Mouse (Mus musculus) right cerebral cortex, postnatal 25 days (tissue): ENCODE measurements around the gene Wdr64.

Experiments
- DNase-seq: peaks from one replicate; pipeline ENCODE4 v3.0.0; 2022

The Wdr64 gene

DNA sequence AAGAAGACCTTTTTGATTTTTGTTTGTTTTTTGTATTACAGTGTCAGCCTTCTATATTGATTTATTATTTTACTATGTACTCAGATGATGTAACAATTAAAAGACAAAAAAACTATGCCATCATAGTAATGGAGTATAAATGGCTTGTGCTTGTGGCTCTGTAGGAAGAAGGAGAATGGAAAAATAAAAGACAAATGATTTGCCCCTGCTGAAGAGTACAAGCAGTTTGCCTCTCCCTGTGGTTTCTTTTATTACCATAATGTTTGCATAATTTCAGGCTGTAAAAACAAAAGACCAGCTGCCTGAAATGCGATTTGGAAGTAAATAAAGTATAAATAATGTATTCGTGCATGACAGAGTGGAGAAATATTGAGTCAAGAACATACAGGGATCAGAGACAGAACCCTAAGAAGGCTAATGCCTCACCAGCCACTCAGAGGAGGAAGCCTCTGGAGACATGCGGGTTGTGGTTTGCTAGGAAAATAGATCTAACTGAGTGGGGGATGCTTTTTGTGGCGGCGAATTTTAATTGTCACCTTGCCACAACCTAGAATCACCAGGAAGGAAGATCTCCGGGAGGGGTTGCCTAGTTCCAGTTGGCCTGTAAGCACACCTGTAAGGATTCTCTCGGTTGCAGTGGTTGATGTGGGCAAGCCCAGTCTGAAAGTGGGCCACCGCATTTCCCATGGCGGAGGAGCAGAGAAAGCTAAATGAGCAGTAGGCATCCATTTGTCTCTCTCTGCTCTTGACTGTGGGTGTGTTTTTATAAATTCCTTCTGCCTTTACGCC, 56.4 kb downstream of the Wdr64 start:
- no peak for DNase-seq

DNA sequence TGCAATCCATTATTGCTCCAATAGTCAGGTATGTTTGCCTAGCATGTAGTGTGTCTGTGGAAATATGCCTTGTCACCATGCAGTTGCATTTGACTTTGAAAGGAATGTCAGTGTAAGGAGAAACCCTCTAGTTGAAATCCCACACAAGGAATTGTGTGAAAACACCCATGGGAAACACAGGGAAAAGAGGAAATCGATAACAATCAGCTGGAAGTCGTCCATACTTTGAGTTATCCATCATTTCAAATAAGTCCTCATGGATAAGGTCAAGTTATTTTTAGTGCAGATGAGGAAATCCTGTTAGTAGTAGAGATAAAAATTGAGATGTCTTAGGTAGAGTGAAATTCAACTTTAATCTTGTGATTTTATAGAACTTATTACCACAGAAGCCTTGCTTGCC, 96.3 kb downstream of the Wdr64 start:
- DNase-seq, result no peak

DNA sequence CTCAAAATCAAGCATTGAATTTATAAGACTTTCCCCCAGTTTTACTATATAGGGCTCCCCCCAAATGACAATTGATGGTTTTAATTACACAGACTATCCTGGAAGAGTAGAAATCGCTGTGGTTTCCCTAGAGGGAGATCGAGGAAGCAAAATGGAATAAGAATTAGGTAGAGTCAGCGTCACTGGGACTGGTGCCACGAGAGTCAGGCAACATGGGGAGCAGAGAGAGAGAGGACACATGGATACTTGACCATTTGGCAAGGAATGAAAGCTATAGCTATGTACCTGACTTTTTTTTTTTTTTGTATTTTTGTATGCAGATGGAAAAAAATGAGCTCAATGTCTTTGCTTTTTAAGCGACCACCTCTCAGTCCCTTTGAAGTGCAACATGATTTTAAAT, 110.0 kb downstream of the Wdr64 start:
- no peak for DNase-seq

- DNase-seq, result no peak
Observed at GRCm38 (mm10) chr1:175811625-175812024, 113.2 kb downstream of the Wdr64 start.

GRCm38 (mm10) chr1:175823815-175824438, 125.5 kb downstream of the Wdr64 start:
- no peak for DNase-seq

GRCm38 (mm10) chr1:175828539-175828938, 130.1 kb downstream of the Wdr64 start:
- no peak for DNase-seq

DNA sequence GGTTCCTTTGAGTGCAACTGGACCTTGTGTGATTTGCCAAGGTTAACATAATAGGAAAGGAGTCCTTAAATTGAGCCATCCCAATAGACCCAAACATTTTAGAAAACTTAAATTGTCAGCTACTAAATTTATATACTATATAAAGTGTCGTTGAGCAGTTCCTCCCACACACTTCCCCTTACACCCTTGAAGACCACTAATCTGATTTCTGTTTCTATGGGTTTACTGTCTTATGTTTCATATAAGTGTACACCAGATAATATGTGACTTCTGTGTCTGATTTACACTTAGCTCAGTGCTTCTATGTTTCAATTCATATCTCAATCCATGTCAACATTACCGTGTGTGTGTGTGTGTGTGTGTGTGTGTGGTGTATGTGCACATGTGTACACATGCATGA, 130.8 kb downstream of the Wdr64 start:
- DNase-seq, result no peak

GRCm38 (mm10) chr1:175855515-175855914, 157.1 kb downstream of the Wdr64 start:
- no peak for DNase-seq
